Mouse (Mus musculus) skeletal muscle tissue, adult 2 months (tissue): ENCODE measurements at regions not wholly inside any gene's neighbourhood (a gene's known extent, or its start where the extent isn't known, plus 50 kb on each side); places are given as distances from the start of the nearest gene placed in this dataset.

Source experiments
- DNase-seq: peaks from one replicate; pipeline ENCODE4 v3.0.0-alpha.2; 2012; ENCODE audit warnings: low read depth, low spot score

- DNase-seq = no peak
These were observed 151.8 kb downstream of the Cyp26b1 start for GRCm38 (mm10) chr6:84441721-84442480.

DNA sequence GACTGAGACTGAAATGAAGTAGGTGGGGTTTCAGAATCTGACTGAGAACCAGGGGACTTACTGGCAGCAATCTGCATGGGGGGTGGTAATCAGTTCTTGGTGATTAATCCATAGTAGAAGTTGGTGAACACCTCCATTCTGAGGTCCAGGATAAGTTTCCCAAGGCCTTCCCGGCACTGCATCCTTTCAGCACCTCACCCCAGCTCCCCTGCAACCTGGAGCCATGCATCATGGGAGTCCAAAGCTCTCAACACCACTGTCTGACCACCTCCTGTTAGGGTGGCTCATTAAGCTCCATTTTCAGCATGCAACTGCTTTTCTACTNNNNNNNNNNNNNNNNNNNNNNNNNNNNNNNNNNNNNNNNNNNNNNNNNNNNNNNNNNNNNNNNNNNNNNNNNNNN, 157.0 kb downstream of the Cyp26b1 start:
- no peak for DNase-seq

DNA sequence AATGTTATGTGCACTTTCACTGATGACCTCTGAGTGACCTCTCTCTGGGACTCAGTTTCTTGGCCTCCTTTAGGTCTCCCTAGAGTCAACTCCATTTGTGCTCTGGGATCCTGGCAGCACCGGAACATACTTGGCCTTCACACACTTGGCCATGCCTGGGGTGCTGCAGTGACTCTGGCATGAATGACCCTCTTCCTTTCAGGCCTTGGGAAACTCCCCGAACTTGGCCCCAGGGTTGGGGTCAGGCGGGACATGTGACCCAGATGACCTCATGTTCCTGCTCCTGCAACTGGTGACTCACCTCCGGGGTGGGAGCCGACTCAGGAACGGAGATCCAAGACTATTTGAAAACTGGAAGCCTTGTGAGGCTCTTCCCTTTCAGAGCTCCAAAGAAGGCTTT, 159.2 kb downstream of the Cyp26b1 start:
- DNase-seq = peak; percentile 86

DNA sequence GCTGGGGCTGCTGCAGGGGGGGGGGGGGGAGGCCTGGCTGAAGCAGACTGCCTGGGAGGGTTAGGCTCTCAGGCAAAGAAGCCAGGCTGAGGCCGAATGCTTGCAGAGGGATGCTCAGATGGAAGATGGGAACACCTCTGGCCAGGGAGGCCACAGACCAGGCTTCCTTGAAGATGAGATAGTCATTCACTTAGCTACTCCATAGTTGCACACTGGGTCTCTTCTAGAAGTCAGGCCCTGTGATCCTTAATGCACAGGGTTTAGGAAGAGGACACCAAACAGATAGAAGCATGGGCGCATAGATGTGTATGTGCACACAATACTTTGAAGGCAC, 162.1 kb downstream of the Cyp26b1 start:
- no peak for DNase-seq

DNA sequence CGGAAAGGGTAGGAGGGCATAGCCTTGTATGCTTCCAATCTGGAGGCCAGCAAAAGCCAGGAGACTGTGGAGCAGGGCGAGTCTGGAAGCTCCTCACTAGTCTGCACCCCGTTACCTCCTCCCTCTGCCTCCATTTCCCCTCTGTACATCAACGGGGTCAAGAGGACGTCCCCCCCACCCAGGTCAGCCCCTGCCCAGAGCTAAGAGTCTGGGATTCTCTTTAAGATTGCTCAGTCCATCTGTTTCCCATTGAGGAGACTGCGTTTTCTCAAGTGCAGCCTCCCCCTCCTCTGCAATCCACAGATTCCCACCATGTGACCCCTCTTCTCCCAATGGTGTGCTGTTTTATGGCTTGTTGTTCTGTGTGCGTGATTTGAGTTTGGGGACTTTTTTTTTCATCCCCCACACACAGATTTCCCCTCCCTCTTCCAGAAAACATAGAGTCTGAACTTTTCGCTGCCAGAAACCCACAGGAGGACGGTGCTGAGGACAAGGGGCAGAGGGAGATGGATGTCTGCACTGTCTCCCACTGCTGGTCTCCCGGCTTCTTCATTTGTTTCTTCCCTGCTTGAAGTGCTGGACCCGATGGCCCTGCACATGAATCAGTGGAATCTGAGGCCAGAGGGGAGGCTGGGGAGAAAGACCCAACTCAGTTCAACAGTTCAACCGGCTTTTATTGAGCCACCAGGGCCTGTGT, 162.6 kb downstream of the Cyp26b1 start:
- no peak for DNase-seq

DNA sequence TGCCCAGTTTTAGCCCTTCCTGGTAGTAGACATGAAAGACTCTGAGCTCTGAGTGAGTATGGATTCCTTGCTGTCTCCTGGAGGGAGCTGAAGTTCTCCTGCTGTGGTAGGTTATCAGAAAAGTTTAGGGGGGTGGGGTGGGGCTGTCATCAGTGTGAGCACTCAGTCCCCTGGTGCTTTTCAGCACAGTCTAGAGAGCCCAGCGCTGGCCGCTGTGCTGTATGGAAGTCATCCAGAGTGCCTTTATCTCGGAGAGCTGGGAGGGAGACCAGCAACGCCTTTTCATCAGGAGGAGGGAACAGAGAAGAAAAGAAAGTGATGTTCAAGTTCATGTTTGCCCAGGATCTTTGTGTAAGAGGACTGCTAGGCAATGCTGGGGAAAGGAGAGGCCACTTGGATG, 163.6 kb downstream of the Cyp26b1 start:
- peak; percentile 6 for DNase-seq

DNA sequence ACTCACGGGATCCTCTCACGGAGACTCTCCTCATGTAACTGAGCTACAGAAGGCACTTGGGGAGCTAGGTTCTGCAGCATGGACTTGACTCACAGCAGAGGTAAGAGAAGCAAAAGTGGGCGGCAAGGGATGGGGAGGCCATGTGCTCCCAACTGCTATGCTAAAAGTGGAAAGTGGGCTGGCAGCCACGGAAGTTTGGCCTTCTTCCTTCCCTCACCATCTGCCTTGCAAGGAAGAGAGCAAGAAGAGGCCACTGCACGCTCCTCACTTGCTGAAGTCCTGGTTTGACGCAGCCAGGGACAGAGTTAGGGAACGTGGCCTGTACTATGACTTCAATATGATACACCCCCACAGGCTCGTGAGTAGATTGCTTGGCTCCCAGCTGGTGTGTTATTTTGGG, 164.5 kb downstream of the Cyp26b1 start:
- DNase-seq = peak; percentile 36

DNA sequence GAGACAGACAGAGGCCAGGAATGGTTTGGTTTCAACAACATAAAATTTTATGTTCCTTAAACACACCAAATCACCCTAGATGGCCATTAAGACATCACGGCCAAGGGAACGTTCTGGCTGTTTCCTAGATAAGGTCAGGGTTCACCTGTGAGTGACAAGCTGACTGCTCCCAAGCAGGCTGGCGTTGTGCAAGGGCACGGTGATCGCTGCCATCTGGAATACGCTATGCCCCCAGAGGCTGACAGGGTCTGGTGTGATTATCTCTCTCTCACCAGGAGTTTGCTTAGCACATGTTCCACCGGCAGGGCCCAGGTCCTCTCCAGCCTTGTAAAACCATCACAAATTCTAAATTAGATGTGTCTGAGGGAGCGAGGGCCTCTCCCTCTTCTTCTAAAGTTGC, 167.0 kb downstream of the Cyp26b1 start:
- no peak for DNase-seq

DNA sequence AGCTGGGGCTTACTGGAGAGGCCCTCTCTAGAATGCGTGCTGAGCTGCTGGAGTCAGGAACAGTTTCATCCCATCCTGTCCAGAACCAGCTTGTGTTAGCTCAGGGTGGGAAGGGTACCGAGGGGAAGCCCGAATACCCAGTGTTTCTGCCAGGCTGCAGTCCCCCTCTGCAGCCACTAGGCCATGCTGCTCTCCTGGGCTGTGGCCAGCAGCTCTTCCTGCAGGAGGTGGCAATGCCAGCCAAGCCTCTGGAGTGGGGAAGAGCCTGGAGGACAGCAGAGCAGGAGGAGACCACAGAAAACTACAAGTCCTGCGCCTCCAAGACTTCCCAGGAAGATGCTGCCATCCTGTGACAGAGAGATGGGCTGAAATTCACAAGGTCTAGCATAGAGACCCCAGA, 167.9 kb downstream of the Cyp26b1 start:
- DNase-seq = no peak

DNA sequence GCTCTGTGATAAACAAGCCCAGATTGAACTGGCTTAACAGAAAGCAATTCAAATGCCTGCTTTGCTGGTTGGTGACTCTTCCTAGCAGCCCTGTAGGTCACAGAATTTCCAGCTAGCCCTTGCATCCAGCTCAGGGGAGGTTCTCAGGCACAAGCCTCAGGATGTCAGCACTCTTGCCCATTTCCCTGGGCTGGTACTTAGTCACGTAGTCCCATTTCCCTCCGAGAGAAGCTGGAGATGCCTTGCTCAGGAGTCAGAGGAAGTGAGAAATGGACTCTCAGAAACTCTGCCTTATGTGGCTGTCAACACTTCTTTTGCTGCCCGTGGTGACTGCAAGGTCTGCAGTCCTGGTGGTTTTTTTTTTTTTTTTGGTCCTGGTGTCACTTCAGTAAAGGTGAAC, 170.8 kb downstream of the Cyp26b1 start:
- DNase-seq = no peak

DNA sequence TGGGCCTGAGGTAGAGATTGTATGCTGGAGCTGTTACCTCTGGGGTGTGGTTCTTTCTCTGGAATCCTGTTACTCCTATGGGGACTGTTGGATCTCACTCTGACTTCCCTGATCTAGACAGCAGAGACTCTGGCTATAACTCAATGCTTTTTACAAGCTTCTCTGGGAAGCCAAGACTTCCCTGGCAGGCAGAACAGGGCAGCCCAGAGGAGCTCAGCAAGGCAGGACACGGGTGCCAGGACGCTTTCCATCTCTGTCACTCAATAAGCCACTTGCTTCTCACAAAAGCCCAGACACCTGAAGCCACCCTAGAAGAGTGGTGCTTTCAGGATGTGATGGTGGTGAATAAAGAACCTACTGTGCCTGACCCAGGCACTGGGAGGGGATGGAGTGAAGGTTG, 174.0 kb downstream of the Cyp26b1 start:
- no peak for DNase-seq

- DNase-seq = no peak
These were observed 174.4 kb downstream of the Cyp26b1 start for GRCm38 (mm10) chr6:84419281-84419680.

DNA sequence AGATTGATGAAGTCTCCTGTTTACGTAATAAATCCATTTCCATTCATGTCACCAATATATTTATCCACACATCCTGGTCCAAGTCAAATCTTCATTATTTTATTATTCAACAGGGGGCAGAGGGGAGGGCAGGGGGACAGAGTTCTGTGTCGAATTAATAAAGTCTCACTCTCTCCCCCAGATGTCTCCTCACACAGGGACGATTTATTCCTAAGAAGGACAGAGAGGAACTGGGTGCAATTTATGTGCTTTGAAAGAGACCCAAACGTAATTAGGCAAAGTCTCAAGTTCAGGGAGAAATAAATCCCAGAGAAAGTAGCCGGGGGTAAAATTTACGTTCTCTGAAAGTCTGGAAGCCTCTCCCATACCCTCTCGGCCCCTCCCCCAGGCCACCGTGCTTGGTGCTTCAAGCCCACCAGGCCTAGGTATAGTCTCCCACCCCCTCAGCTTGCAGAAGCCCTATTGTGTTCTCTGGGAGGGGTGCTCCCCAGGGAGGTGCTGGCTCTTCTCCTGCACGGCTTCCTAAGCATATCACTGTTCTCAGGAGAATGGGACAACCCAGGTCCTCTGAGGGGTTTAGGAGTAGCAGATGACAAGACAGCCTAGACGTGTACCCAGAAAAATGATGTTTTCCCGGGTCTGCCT, 176.6 kb downstream of the Cyp26b1 start:
- DNase-seq = no peak

DNA sequence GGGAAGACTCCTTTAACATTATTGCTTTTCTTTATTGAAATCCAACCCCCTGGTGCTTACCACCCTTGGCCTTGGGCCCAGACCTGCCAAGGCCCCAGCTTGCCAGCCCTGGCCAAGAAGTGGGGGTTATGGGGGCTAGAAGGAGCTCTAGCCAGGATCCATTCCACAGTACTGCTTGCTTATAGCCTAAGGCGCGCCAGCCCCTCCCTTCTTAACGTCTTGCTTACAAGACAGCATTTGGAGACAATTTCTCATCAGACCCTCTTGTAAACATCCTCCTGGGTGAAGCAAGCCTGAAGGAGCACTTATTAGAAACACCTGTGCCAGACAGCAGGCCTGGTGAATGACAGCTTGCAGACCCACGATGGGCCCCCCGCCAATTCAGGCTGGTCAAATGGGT, 179.3 kb downstream of the Cyp26b1 start:
- no peak for DNase-seq

DNA sequence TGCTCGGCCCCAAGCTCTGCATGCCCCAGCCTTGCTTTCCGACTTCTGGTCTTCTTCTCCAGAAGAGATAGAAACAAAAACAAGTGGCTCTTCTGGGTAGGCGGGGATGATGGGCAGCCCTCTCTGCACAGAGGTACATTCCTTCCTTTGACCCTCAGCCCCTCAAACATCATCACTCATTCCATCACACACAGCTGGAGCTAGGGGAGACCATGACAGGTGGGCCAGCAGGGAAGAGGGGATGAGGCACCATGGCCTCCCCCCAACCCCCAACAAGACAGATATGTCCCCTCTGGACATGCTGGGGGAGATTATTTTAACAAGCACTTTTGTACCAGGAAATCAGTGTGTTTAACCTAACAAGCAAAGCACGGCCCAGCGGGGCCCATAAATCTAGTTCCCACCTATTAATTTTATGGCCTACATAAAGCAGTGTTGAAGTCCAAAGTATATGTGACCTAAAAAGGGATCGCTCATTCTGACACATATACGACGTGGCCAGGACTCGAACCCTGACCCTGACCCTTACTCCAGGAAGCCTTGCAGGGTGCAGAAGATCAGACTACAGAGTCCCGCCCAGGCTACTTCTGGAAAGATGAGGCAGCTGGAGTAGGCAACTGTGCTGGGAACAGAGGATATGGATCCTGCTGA, 183.7 kb downstream of the Cyp26b1 start:
- no peak for DNase-seq

GRCm38 (mm10) chr6:84408513-84408912, 185.2 kb downstream of the Cyp26b1 start:
- no peak for DNase-seq

- peak; percentile 37 for DNase-seq
These were observed 185.9 kb downstream of the Cyp26b1 start for GRCm38 (mm10) chr6:84407773-84408172.

DNA sequence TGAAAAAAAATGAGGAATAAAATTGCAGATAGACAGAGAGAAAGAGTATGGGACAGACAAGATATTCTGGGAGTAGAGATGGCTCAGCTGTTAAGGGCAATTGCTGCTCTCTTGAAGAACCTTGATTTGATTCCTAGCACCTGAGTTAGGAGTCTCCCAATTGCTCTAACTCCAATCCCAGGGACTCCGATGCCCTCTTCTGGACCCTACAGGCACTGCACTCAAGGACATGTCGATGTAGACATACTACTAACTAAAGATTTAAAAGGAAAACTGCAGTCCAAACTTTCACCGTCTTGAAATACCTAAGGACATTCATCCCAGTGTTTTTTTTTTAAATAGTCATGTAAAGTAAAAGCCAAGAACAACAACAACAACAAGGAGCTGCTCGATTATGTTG, 189.0 kb downstream of the Cyp26b1 start:
- DNase-seq = no peak

DNA sequence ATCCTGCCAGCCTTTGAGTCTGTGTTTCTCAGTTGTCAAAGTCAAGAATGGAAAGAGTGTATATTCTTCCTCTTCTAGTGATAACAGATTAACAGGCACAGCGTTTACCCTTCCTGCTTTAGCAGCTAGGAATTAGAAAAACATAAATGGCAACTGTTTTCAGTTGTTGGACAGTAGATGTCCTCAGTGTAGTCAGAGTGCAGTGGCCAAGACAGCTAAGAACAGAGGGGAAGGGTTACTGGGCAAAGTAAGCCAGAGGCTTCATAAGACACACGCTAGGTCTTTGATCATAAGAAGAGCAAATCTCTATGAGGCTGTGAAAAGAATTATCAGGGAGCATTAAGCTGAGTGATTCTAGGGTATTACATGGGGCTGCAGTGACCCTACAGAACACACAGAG, 191.3 kb downstream of the Cyp26b1 start:
- no peak for DNase-seq

DNA sequence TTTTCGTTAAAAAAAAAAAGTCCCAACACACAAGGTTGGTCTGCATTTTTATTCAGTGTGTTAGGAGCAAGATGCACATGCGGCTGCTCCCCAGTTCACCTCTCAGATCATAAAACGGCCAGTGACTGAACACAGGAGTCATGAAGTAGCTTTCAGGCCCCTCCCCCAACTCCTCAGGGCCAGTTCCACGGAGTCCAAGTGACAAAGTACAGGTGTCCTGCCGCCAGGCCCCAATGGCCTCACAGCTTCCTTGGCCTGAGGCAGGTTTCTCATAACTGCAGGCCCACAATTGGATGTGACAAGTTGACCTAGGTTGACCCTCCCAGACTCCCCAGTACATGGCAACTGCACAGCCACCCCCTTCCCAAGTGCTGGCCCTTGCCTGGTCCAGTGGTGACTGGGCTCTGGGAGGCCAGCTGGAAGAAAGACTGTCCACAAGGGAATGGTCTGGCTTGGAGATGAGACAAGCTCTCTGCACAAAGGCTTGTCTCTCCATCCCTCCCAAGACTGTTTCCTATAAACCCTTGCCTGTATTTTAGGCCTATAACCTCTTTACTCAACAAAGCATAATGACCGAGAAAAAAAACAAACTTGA, 199.1 kb downstream of the Cyp26b1 start:
- DNase-seq = peak; percentile 48

GRCm38 (mm10) chr6:84393519-84394231, 200.0 kb downstream of the Cyp26b1 start:
- no peak for DNase-seq
